Mouse (Mus musculus): ENCODE measurements around the gene Lmbr1. TPM values are rescaled to one million over a fixed set of nuclear protein-coding genes. Genes with fewer than 3 reads are reported as not detected.

Gene Lmbr1
- polyA plus RNA-seq, 1 experiment from 2014 or later, result 12.1 TPM

DNA sequence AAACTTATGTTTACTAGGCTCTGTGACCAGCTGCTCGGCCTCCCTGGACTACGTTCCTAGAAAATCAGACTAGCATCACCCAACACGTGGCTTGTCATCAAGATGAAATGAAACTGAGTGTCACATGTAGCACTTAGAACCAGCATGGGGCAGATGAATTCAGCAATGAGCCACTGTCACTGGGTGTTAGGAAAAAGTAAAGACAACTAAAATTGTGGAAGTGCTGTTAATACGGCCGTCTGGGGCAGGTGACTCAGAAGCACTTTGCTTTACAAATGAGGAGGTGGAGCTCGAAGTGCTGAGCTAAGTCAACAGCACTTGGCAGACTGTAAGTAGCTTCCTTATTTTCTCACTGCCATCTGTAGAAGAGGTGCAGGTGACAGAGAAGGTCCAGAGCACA, 88.5 kb downstream of the Lmbr1 start:
- H3K4me1 ChIP-seq (ENCODE audit: control insufficient read depth, insufficient read depth, low read length), result no peaks in the 10 kb centered on the region
- no peak overlapping the region for H3K9ac ChIP-seq (ENCODE audit: low read depth, low read length)
- no peak for DNase-seq (ENCODE audit: low spot score)
- H3K4me3 ChIP-seq (ENCODE audit: low read depth, low read length), result no peak overlapping the region
- no peak for ATAC-seq (ENCODE audit: low read depth)
- H3K27ac ChIP-seq (replicated peaks; ENCODE audit: low read depth, low read length), result no peak overlapping the region
- no peaks in the 10 kb centered on the region for H3K27me3 ChIP-seq (replicated peaks; ENCODE audit: control insufficient read depth, insufficient read depth, low read length)
- no peaks in the 10 kb centered on the region for H3K9me3 ChIP-seq (ENCODE audit: control insufficient read depth, low read length)
- WGBS, result 85% methylated on average over 6 of the region's 6 CpGs
- no peaks in the 10 kb centered on the region for H3K36me3 ChIP-seq (ENCODE audit: control insufficient read depth, insufficient read depth, low read length)
- no peak overlapping the region for H3K4me2 ChIP-seq (ENCODE audit: low read depth, low read length)

DNA sequence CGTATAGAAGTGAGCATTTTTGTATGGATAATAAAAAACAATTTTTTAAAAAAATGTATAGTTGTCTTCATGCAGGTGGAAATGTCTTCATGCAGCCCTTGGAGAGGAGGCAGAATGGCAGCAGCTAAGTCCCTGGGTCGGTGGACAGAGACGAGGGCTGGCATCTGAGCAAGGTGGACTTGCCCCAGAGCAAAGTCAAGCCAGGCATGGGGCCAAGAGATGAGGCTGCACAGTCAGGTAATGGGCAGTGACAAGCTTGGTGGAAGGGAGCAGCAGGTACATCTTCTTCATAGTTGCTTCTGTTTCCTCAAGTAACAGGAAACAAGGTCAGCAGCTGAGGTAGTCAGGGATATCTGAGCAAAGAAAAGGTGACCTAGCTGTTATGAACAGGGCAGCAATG, 97.1 kb downstream of the Lmbr1 start:
- no peaks in the 10 kb centered on the region for H3K4me1 ChIP-seq (ENCODE audit: control insufficient read depth, insufficient read depth, low read length)
- H3K9ac ChIP-seq (ENCODE audit: low read depth, low read length), result no peak overlapping the region
- WGBS, result 88% methylated on average over 3 of the region's 3 CpGs
- H3K27me3 ChIP-seq (replicated peaks; ENCODE audit: control insufficient read depth, insufficient read depth, low read length), result no peaks in the 10 kb centered on the region
- no peaks in the 10 kb centered on the region for H3K36me3 ChIP-seq (ENCODE audit: control insufficient read depth, insufficient read depth, low read length)
- no peaks in the 10 kb centered on the region for H3K9me3 ChIP-seq (ENCODE audit: control insufficient read depth, low read length)
- no peak overlapping the region for H3K4me2 ChIP-seq (ENCODE audit: low read depth, low read length)
- H3K27ac ChIP-seq (replicated peaks; ENCODE audit: low read depth, low read length), result no peak overlapping the region
- DNase-seq (ENCODE audit: low spot score) (no peak), ATAC-seq (ENCODE audit: low read depth) (no peak)
- no peak overlapping the region for H3K4me3 ChIP-seq (ENCODE audit: low read depth, low read length)

DNA sequence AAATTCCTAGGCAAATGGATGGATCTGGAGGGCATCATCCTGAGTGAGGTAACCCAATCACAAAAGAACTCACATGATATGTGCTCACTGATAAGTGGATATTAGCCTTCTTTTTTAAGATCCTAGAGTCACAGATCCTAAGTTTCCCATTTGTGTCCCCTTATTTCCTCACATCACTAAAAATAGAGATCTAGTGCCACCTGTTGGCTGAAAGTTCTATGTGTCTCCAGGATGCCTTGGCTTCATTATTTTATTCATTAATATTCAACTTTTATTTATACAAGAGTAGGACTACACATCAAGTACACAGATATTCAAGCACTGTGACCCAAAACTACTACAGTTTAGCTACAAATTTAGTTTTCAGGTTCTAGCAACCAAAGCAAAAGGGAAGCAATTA, 103.4 kb downstream of the Lmbr1 start:
- DNase-seq (ENCODE audit: low spot score), result no peak
- no peaks in the 10 kb centered on the region for H3K4me1 ChIP-seq (ENCODE audit: control insufficient read depth, insufficient read depth, low read length)

DNA sequence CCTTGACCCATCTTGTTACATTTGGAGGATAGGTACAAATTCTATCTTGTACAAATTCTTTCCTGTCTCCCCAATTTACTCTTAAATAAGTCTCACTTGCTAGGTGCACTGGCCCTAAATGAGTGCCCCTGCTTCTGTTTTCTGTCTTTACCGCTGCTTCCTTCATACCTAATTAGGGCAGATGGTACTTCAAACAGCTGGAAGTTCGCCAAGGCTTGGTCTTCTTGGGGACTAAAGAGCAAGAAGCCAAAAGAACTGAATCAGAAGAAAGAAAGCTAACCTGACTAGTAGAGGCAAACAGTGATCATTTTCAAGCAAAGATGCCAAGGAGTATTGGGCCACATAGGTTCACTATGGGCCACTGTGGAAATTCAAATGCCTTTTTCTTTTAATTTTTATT, 104.8 kb downstream of the Lmbr1 start:
- 78% methylated on average over 2 of the region's 2 CpGs for WGBS
- Histone ChIP-seq H3K4me1 (ENCODE audit: control insufficient read depth, insufficient read depth, low read length) (no peaks in the 10 kb centered on the region), H3K9ac (ENCODE audit: low read depth, low read length) (no peak overlapping the region), H3K4me2 (ENCODE audit: low read depth, low read length) (no peak overlapping the region), H3K4me3 (ENCODE audit: low read depth, low read length) (no peak overlapping the region), H3K27ac (replicated peaks; ENCODE audit: low read depth, low read length) (no peak overlapping the region), H3K27me3 (replicated peaks; ENCODE audit: control insufficient read depth, insufficient read depth, low read length) (no peaks in the 10 kb centered on the region), H3K36me3 (ENCODE audit: control insufficient read depth, insufficient read depth, low read length) (no peaks in the 10 kb centered on the region), H3K9me3 (ENCODE audit: control insufficient read depth, low read length) (no peaks in the 10 kb centered on the region)
- DNase-seq (ENCODE audit: low spot score) (no peak), ATAC-seq (ENCODE audit: low read depth) (no peak)

More for the DNA sequence above, 103.4 kb downstream of the Lmbr1 start:
- no peak overlapping the region for H3K27ac ChIP-seq (replicated peaks; ENCODE audit: low read depth, low read length)
- H3K9me3 ChIP-seq (ENCODE audit: control insufficient read depth, low read length), result no peaks in the 10 kb centered on the region
- no peaks in the 10 kb centered on the region for H3K36me3 ChIP-seq (ENCODE audit: control insufficient read depth, insufficient read depth, low read length)
- no peak for ATAC-seq (ENCODE audit: low read depth)
- H3K4me2 ChIP-seq (ENCODE audit: low read depth, low read length), result no peak overlapping the region
- no peaks in the 10 kb centered on the region for H3K27me3 ChIP-seq (replicated peaks; ENCODE audit: control insufficient read depth, insufficient read depth, low read length)
- H3K9ac ChIP-seq (ENCODE audit: low read depth, low read length), result no peak overlapping the region
- H3K4me3 ChIP-seq (ENCODE audit: low read depth, low read length), result no peak overlapping the region

DNA sequence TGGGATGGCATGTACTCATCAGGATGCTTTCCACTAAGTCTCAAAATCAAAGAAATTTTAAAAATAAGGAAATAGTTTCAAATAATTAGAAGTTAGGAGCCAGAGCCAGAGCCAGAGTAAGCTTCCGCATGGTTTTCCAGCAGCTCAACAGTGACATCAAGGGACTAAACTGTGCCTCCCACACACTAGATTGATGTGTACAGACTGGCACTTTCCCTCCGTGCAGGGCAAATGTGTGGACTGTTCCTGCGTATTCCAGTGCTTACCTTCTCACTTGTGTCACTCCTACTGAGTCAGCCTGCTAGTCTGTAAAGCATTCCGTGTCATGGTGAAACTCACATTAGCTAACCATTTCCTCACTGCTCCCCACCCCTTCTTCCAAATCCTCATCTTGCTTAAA, 107.3 kb downstream of the Lmbr1 start:
- Histone ChIP-seq H3K4me3 (ENCODE audit: low read depth, low read length) (no peak overlapping the region), H3K9ac (ENCODE audit: low read depth, low read length) (no peak overlapping the region), H3K27me3 (replicated peaks; ENCODE audit: control insufficient read depth, insufficient read depth, low read length) (no peaks in the 10 kb centered on the region), H3K4me1 (ENCODE audit: control insufficient read depth, insufficient read depth, low read length) (no peaks in the 10 kb centered on the region), H3K36me3 (ENCODE audit: control insufficient read depth, insufficient read depth, low read length) (no peaks in the 10 kb centered on the region), H3K9me3 (ENCODE audit: control insufficient read depth, low read length) (no peaks in the 10 kb centered on the region), H3K27ac (replicated peaks; ENCODE audit: low read depth, low read length) (no peak overlapping the region), H3K4me2 (ENCODE audit: low read depth, low read length) (no peak overlapping the region)
- ATAC-seq (ENCODE audit: low read depth) (no peak), DNase-seq (ENCODE audit: low spot score) (no peak)
- WGBS, result 58% methylated on average over 4 of the region's 4 CpGs

DNA sequence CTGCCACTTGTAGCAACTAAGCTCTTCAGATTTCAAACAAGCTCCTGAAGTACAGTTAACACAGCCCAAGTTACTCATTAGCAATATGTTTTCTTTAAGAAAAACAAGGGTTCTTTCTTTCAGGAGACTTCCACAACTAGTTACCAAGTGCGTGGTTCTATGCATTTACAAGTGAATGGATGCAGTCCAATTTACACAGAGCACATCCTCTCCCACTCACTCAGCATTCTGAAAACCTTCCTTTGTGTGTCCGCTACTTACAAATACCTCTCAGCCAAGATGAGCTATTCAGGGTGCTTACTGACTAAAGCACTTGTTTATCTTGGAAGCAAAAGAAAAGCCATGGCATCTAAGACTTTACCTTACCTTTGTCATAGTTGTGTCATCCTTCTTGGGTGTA, 124.3 kb downstream of the Lmbr1 start:
- no peaks in the 10 kb centered on the region for H3K27me3 ChIP-seq (replicated peaks; ENCODE audit: control insufficient read depth, insufficient read depth, low read length)
- H3K27ac ChIP-seq (replicated peaks; ENCODE audit: low read depth, low read length), result no peak overlapping the region
- H3K36me3 ChIP-seq (ENCODE audit: control insufficient read depth, insufficient read depth, low read length), result no peaks in the 10 kb centered on the region
- 47% methylated on average over 2 of the region's 2 CpGs for WGBS
- H3K4me3 ChIP-seq (ENCODE audit: low read depth, low read length), result no peak overlapping the region
- H3K4me2 ChIP-seq (ENCODE audit: low read depth, low read length), result no peak overlapping the region
- DNase-seq (ENCODE audit: low spot score) (peak; percentile 4), ATAC-seq (ENCODE audit: low read depth) (no peak)
- no peaks in the 10 kb centered on the region for H3K4me1 ChIP-seq (ENCODE audit: control insufficient read depth, insufficient read depth, low read length)
- no peaks in the 10 kb centered on the region for H3K9me3 ChIP-seq (ENCODE audit: control insufficient read depth, low read length)
- no peak overlapping the region for H3K9ac ChIP-seq (ENCODE audit: low read depth, low read length)

DNA sequence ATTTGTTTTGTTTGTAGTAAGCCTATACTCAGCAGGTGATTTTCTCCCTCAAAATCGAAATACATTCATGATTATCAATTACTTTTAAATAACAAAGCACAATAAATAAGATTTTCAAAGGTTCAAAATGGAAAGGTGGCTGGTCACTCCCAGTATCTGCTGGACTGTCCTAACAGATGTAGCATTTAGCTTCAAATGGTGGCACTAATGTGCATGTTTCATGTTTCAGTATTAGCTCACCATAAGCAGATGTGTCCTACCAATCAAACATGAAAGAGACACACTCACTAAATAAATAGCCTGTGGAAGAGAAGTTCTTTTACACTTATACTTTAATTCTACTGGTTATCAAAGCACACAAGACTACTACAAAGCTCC, 126.7 kb downstream of the Lmbr1 start:
- no peaks in the 10 kb centered on the region for H3K9me3 ChIP-seq (ENCODE audit: control insufficient read depth, low read length)
- H3K4me2 ChIP-seq (ENCODE audit: low read depth, low read length), result no peak overlapping the region
- WGBS, result 73% methylated on average over 1 of the region's 1 CpGs
- H3K4me1 ChIP-seq (ENCODE audit: control insufficient read depth, insufficient read depth, low read length), result no peaks in the 10 kb centered on the region
- no peaks in the 10 kb centered on the region for H3K36me3 ChIP-seq (ENCODE audit: control insufficient read depth, insufficient read depth, low read length)
- ATAC-seq (ENCODE audit: low read depth) (no peak), DNase-seq (ENCODE audit: low spot score) (no peak)
- no peak overlapping the region for H3K4me3 ChIP-seq (ENCODE audit: low read depth, low read length)
- H3K27me3 ChIP-seq (replicated peaks; ENCODE audit: control insufficient read depth, insufficient read depth, low read length), result no peaks in the 10 kb centered on the region
- H3K9ac ChIP-seq (ENCODE audit: low read depth, low read length), result no peak overlapping the region
- no peak overlapping the region for H3K27ac ChIP-seq (replicated peaks; ENCODE audit: low read depth, low read length)

DNA sequence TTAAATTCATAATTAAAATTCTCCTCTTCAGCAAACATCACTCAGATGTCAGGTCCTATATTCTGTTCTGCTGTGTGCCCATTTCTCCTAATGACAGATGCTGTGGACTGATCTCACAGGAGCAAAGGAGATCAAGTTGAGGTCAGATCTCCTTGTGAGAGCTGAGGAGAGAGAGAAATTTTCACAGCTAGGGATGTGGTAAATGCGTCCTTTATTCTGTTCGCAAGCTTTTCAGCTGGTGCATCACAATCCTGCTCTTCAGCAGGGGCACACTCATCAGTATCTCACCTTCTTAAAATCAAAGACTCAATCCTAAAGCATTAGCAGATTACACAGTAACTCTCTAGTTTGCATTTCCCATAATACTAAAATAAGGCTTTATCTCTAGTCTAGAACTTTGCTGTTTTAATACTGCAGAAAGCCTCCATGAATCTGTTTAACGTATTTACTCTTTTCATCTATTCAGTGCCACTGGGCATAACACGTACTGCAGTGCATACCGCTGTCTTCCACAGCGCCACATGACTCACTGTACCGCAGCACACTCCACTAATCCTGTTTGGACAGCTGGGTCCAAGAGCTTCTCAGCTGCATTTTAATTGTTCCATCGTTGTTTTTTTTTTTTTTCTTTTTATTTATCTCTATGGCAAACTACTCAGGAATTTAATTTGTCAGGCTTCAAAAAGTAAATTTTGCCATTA, 127.2 kb downstream of the Lmbr1 start:
- no peak overlapping the region for H3K4me2 ChIP-seq (ENCODE audit: low read depth, low read length)
- no peak overlapping the region for H3K27ac ChIP-seq (replicated peaks; ENCODE audit: low read depth, low read length)
- H3K9me3 ChIP-seq (ENCODE audit: control insufficient read depth, low read length), result no peaks in the 10 kb centered on the region
- 56% methylated on average over 8 of the region's 8 CpGs for WGBS
- H3K9ac ChIP-seq (ENCODE audit: low read depth, low read length), result no peak overlapping the region
- no peaks in the 10 kb centered on the region for H3K4me1 ChIP-seq (ENCODE audit: control insufficient read depth, insufficient read depth, low read length)
- DNase-seq (ENCODE audit: low spot score) (peak; percentile 62), ATAC-seq (ENCODE audit: low read depth) (peak; percentile 55; the same call in 1 of the 2 replicates)
- H3K36me3 ChIP-seq (ENCODE audit: control insufficient read depth, insufficient read depth, low read length), result no peaks in the 10 kb centered on the region
- no peaks in the 10 kb centered on the region for H3K27me3 ChIP-seq (replicated peaks; ENCODE audit: control insufficient read depth, insufficient read depth, low read length)
- no peak overlapping the region for H3K4me3 ChIP-seq (ENCODE audit: low read depth, low read length)

DNA sequence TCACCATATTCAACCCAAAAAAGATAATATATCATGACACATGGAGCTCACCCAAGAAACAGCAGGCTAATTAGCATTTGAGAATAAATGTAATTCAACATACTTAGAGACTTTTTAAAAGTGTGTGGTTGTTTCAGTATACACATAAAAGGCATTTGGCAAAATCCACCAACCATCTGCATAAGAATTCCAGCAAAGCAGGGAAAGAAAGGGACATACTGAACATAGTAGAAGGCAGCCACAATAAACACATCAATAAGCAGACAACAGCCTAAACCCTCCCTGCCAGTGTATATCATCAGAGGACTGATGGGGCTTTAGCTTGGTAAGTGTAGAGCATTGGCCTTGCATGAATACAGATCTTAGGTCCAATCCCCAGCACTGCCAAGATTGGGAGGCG, 133.4 kb downstream of the Lmbr1 start:
- Histone ChIP-seq H3K4me1 (ENCODE audit: control insufficient read depth, insufficient read depth, low read length) (no peaks in the 10 kb centered on the region), H3K27me3 (replicated peaks; ENCODE audit: control insufficient read depth, insufficient read depth, low read length) (no peaks in the 10 kb centered on the region), H3K9ac (ENCODE audit: low read depth, low read length) (no peak overlapping the region), H3K4me3 (ENCODE audit: low read depth, low read length) (no peak overlapping the region), H3K4me2 (ENCODE audit: low read depth, low read length) (no peak overlapping the region), H3K27ac (replicated peaks; ENCODE audit: low read depth, low read length) (no peak overlapping the region), H3K9me3 (ENCODE audit: control insufficient read depth, low read length) (0 out of 2 replicates have a peak, but pooled peaks cover 2% of the 10 kb centered on the region), H3K36me3 (ENCODE audit: control insufficient read depth, insufficient read depth, low read length) (no peaks in the 10 kb centered on the region)
- no peak for DNase-seq (ENCODE audit: low spot score)
- no peak for ATAC-seq (ENCODE audit: low read depth)
- no CpG with 5 or more reads among the region's 1 CpGs for WGBS

Data from embryonic facial prominence, embryonic 14.5 days (tissue).